Mouse (Mus musculus) heart, adult 8-10 months (tissue): ENCODE data around the gene Tsga13. TPM values are rescaled to one million over a fixed set of nuclear protein-coding genes. Genes with fewer than 3 reads are reported as not detected.

Experiments used
- DNase-seq: peaks from one replicate; pipeline ENCODE4 v3.0.0; 2022; ENCODE audit warnings: low spot score
- total RNA-seq, 4 experiments: library from RNA; stranded (reverse); gene quantifications; 2 replicates each; pipeline ENCODE4 v1.2.4; 2022

Gene Tsga13
- total RNA-seq, 4 experiments from 2014 or later = not detected

DNA sequence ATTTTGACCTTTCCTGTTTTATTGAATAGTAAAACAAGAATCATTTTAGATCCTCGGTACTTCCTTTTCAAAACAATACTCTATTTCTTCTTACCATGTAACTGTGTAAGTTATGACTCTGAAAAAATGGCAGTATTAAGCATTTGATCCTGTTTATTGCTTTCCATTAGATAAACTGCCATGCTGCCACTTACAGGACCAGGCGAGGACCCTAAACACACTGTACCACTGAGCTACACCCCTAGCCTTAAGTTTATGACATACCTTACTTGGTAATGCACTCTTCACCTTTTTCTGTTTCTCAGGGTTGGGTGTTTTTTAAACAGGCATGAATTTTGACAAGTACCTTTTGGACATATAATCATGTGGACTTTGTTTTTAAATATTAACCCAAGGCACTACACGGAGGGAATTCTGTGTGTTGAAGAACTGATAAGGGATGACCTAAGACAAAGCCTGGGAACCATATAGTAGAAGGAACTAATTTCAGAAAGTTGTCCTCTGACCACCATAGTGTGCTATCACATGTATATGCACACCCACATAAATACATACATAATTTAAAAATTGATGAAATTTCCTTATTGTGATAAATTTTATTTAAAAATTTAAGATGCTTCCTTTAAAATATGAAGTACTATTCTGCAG, 50.2 kb downstream of the Tsga13 start:
- DNase-seq = no peak

DNA sequence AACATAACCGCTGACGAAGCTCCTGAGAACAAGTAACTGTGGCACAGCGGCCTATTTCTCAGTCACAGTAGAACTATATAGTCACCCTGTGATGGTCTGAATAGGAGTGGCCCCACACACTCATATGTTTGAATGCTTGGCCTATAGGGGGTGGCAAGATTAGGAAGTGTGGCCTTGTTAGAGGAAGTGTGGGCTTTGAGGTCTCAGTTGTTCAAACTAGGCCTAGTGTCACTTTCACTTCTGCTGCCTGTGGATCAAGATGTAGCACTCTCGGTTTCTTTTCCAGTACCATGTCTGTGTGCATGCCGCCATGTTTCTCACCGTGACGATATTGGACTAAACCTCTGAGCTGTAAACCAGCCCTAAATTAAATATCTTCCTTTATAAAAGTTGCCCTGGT, 59.4 kb downstream of the Tsga13 start:
- no peak for DNase-seq

DNA sequence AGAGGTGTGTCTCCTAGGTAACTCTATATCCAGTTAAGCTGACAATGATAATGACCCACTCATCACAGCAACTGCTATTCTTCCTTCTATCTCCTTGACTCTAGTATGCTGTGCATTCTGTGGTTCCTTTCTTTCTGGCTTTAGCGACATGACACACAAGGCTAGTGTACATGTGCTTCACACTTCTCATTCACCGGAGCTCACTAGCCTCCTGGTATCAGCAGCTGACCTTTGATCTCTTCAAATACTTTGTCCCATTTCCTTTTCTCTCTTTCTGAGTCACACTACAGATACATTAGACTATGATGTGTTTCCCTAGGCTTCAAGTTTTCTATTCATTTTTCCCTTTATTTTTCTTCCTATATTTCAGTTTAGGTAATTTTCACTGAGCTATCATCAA, 60.2 kb downstream of the Tsga13 start:
- no peak for DNase-seq

DNA sequence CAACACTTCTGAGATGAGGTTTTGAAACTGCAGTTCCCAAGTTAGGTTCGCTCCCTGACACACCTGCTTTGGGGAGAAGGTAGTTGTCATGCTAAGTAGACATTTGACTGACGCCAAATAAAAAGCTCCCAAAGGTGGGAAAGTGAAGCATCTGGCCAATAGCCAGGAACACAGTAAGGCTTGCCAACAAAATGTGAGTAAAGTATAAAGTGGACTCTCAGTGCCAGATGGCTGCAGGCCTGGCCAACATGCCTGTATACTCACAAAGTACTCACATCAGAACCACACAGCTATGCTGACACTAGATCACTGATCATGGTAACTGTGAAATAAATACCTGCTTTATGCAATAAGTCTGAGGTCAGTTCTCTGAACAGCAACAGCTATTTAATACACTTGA, 65.6 kb downstream of the Tsga13 start:
- DNase-seq = no peak

Other genes starting within 250 kb of the Tsga13 start
- 1 to 10 TPM; 1.5 to 3.4 (median 2.1) TPM for gene Cep41, start 221.8 kb downstream of the Tsga13 start, total RNA-seq
- gene Mest, start 192.0 kb downstream of the Tsga13 start, total RNA-seq = 1 to 10 TPM; 3.2 to 9.2 (median 7.6) TPM
- 10 to 100 TPM; 38.2 to 41.3 (median 39.9) TPM for gene Copg2, start 18.8 kb downstream of the Tsga13 start, total RNA-seq
- under 1 TPM; 0.09 to 0.52 (median 0.16) TPM for gene Klf14, start 43.5 kb upstream of the Tsga13 start, total RNA-seq